Mouse (Mus musculus) heart, postnatal 0 days (tissue): ENCODE data around the gene Kcnd3. TPM values are rescaled to one million over a fixed set of nuclear protein-coding genes. Genes with fewer than 3 reads are reported as not detected.
A peak's percentile ranks its signal among the peaks of the same experiment; 100 is the strongest.

ENCODE experiments used
- ATAC-seq: fragments of 200-750 bp; cut with Nextera tagmentation; 2 replicates; pipeline ENCODE4 v1.8.0; 2017; ENCODE audit warnings: low read depth, moderate number of reproducible peaks, moderate library complexity; ENCODE audit not compliant: insufficient read depth
- DNase-seq: peaks from one replicate; pipeline ENCODE4 v3.0.0-alpha.2; 2016; ENCODE audit warnings: low spot score
- H3K27ac ChIP-seq: fragments of 300-500 bp; sonication (generic); 2 replicates; pipeline ENCODE4 v1.5.1; 2014; ENCODE audit warnings: low read depth, mild to moderate bottlenecking
- H3K27me3 ChIP-seq: fragments of 300-500 bp; sonication (generic); 2 replicates; pipeline ENCODE4 v1.6.1; 2014; ENCODE audit warnings: low read length, mixed read lengths; ENCODE audit not compliant: control insufficient read depth, insufficient read depth
- H3K36me3 ChIP-seq: fragments of 300-500 bp; sonication (generic); replicated peaks from 2 replicates; pipeline ENCODE4 v1.6.1; 2014; ENCODE audit warnings: low read length, mixed read lengths; ENCODE audit not compliant: control insufficient read depth, insufficient read depth
- H3K4me1 ChIP-seq: fragments of 300-500 bp; sonication (generic); 2 replicates; pipeline ENCODE4 v1.6.1; 2014; ENCODE audit warnings: antibody characterized with exemption; ENCODE audit not compliant: control insufficient read depth, insufficient read depth
- H3K4me2 ChIP-seq: fragments of 300-500 bp; sonication (generic); 2 replicates; pipeline ENCODE4 v1.6.1; 2014; ENCODE audit warnings: low read depth, mild to moderate bottlenecking, low read length, moderate library complexity
- H3K4me3 ChIP-seq: fragments of 300-500 bp; sonication (generic); 2 replicates; pipeline ENCODE4 v1.5.1; 2014; ENCODE audit warnings: low read depth, low read length
- H3K9ac ChIP-seq: fragments of 300-500 bp; sonication (generic); replicated peaks from 2 replicates; pipeline ENCODE4 v1.6.1; 2014; ENCODE audit warnings: low read depth, low read length, mixed read lengths
- H3K9me3 ChIP-seq: fragments of 300-500 bp; sonication (generic); replicated peaks from 2 replicates; pipeline ENCODE4 v1.6.1; 2016; ENCODE audit warnings: low read length; ENCODE audit not compliant: control insufficient read depth
- CTCF ChIP-seq: IDR thresholded peaks from 2 replicates; pipeline ENCODE4 v1.5.1; 2016; ENCODE audit warnings: antibody characterized with exemption, control low read depth, low read depth
- EP300 ChIP-seq: IDR thresholded peaks from 2 replicates; pipeline ENCODE4 v1.6.1; 2016; ENCODE audit warnings: antibody characterized with exemption, low read depth
- WGBS: fragments of 180-500 bp; shearing (Covaris S2); extraction: QIAGEN DNeasy Blood & Tissue Kit; methylation state at CpG from one replicate; pipeline ENCODE4 v1.1.7; 2014; 5-methylcytosine and 5-hydroxymethylcytosine counted together
- polyA plus RNA-seq: library from polyadenylated mRNA; unstranded; fragments of >200 nt; fragmentation: Nextera tagmentation; extraction: Ambion mirVana; gene quantifications from 2 replicates; pipeline ENCODE4 v1.2.1, GENCODE M21; 2015
- total RNA-seq: library from RNA; depleted of rRNA; stranded (reverse); fragments of >200 nt; gene quantifications from 2 replicates; pipeline ENCODE4 v1.2.3, GENCODE M21; 2014; ENCODE audit warnings: low replicate concordance

The Kcnd3 gene
- total and polyA plus RNA-seq, 2 experiments from 2014 or later: 0.27 to 2.4 TPM

GRCm38 (mm10) chr3:105625961-105626360 lies 173.8 kb downstream of the Kcnd3 start:
- TF ChIP-seq CTCF (no peak), EP300 (no peak)
- ATAC-seq: no peak
- Histone ChIP-seq H3K9ac (no peak overlapping the region), H3K4me2 (no peak overlapping the region), H3K9me3 (no peaks in the 10 kb centered on the region), H3K4me1 (peaks cover 4% of the 10 kb centered on the region; the same call in 1 of the 2 replicates), H3K4me3 (no peak overlapping the region), H3K27me3 (no peaks in the 10 kb centered on the region), H3K27ac (no peak overlapping the region), H3K36me3 (no peaks in the 10 kb centered on the region)
- 86% methylated on average over 2 of the region's 2 CpGs for WGBS
- no peak for DNase-seq

GRCm38 (mm10) chr3:105627258-105627657 lies 175.1 kb downstream of the Kcnd3 start:
- H3K9me3 ChIP-seq: no peaks in the 10 kb centered on the region

GRCm38 (mm10) chr3:105632296-105632695 lies 180.2 kb downstream of the Kcnd3 start:
- Histone ChIP-seq H3K27me3 (no peaks in the 10 kb centered on the region), H3K27ac (no peak overlapping the region), H3K4me2 (no peak overlapping the region), H3K4me1 (peaks cover 6% of the 10 kb centered on the region; the same call in 1 of the 2 replicates), H3K9ac (no peak overlapping the region), H3K36me3 (no peaks in the 10 kb centered on the region), H3K4me3 (no peak overlapping the region), H3K9me3 (no peaks in the 10 kb centered on the region)
- no peak for DNase-seq
- 48% methylated on average over 2 of the region's 2 CpGs for WGBS
- no peak for TF ChIP-seq CTCF
- no peak for TF ChIP-seq EP300
- no peak for ATAC-seq

More at GRCm38 (mm10) chr3:105627258-105627657, 175.1 kb downstream of the Kcnd3 start:
- 66% methylated on average over 6 of the region's 6 CpGs for WGBS
- ATAC-seq: no peak
- H3K9ac ChIP-seq: no peak overlapping the region
- no peaks in the 10 kb centered on the region for H3K36me3 ChIP-seq
- no peaks in the 10 kb centered on the region for H3K27me3 ChIP-seq
- H3K4me1 ChIP-seq: no peaks in the 10 kb centered on the region
- no peak overlapping the region for H3K4me3 ChIP-seq
- TF ChIP-seq CTCF (no peak), EP300 (no peak)
- DNase-seq: no peak
- no peak overlapping the region for H3K27ac ChIP-seq
- no peak overlapping the region for H3K4me2 ChIP-seq

- H3K4me2 ChIP-seq: no peak overlapping the region
- peaks cover 6% of the 10 kb centered on the region; the same call in 1 of the 2 replicates for H3K4me1 ChIP-seq
- TF ChIP-seq CTCF: no peak
- TF ChIP-seq EP300: no peak
- no peak overlapping the region for H3K27ac ChIP-seq
- no peak for ATAC-seq
- WGBS: 59% methylated on average over 3 of the region's 3 CpGs
- DNase-seq: no peak
- H3K36me3 ChIP-seq: no peaks in the 10 kb centered on the region
- H3K4me3 ChIP-seq: no peak overlapping the region
- H3K27me3 ChIP-seq: no peaks in the 10 kb centered on the region
- H3K9me3 ChIP-seq: no peaks in the 10 kb centered on the region
- H3K9ac ChIP-seq: no peak overlapping the region
These were observed 180.9 kb downstream of the Kcnd3 start for GRCm38 (mm10) chr3:105633021-105633420.

GRCm38 (mm10) chr3:105642186-105642585 lies 190.1 kb downstream of the Kcnd3 start:
- H3K4me1 ChIP-seq: no peaks in the 10 kb centered on the region
- no peak overlapping the region for H3K9ac ChIP-seq
- no peak overlapping the region for H3K4me3 ChIP-seq
- H3K27me3 ChIP-seq: no peaks in the 10 kb centered on the region
- H3K36me3 ChIP-seq: no peaks in the 10 kb centered on the region
- H3K4me2 ChIP-seq: no peak overlapping the region
- ATAC-seq (peak; percentile 64), DNase-seq (peak; percentile 55)
- H3K27ac ChIP-seq: no peak overlapping the region
- H3K9me3 ChIP-seq: no peaks in the 10 kb centered on the region
- WGBS: 22% methylated on average over 1 of the region's 1 CpGs
- TF ChIP-seq CTCF (peak; percentile 70), EP300 (no peak)

GRCm38 (mm10) chr3:105643566-105643965 lies 191.4 kb downstream of the Kcnd3 start:
- no peak overlapping the region for H3K4me2 ChIP-seq
- no peaks in the 10 kb centered on the region for H3K9me3 ChIP-seq
- H3K36me3 ChIP-seq: no peaks in the 10 kb centered on the region
- no peak overlapping the region for H3K9ac ChIP-seq
- no peak for DNase-seq
- no peak for TF ChIP-seq EP300
- H3K4me3 ChIP-seq: no peak overlapping the region
- no peak for ATAC-seq
- 73% methylated on average over 5 of the region's 5 CpGs for WGBS
- H3K27me3 ChIP-seq: no peaks in the 10 kb centered on the region
- H3K27ac ChIP-seq: no peak overlapping the region
- H3K4me1 ChIP-seq: no peaks in the 10 kb centered on the region
